Mouse (Mus musculus): ENCODE measurements at regions not wholly inside any gene's neighbourhood (a gene's known extent, or its start where the extent isn't known, plus 50 kb on each side); places are given as distances from the start of the nearest gene placed in this dataset.

GRCm38 (mm10) chr6:100923070-100923469 is 89.6 kb downstream of the Ppp4r2 start:
- 0 out of 2 replicates have a peak overlapping the region, but pooled peaks have one; percentile 16 for H3K4me2 ChIP-seq (replicated peaks)
- H3K27me3 ChIP-seq: peaks cover 50% of the 10 kb centered on the region
- H3K27ac ChIP-seq: no peak overlapping the region
- ATAC-seq (ENCODE audit: low FRiP score, low read depth): no peak
- WGBS: 37% methylated on average over 7 of the region's 7 CpGs
- H3K9ac ChIP-seq: no peak overlapping the region
- peaks cover 40% of the 10 kb centered on the region for H3K4me1 ChIP-seq
- no peak overlapping the region for H3K4me3 ChIP-seq
- H3K36me3 ChIP-seq: no peaks in the 10 kb centered on the region
- no peaks in the 10 kb centered on the region for H3K9me3 ChIP-seq

DNA sequence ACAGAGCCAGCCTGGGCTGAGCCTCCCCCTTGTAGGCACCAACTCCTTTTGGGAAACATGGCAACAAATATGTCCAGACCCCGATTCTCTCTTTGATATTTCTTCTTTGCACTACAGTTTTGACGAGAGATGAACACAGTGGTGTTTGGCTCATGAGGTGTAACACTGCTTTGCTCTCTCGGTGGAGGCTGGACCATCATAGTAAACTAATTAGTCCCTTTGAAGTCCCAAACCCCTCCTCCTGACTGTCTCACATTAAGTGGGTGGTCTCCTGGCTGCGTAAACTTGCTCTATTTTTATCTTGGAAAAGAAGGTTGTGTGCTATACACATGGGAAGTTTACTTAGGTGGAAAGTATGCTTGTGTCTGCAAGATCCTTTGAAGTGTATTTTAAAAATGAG is 90.3 kb downstream of the Ppp4r2 start:
- no peak overlapping the region for H3K27ac ChIP-seq
- H3K36me3 ChIP-seq: no peaks in the 10 kb centered on the region
- no peak overlapping the region for H3K4me3 ChIP-seq
- 0 out of 2 replicates have a peak overlapping the region, but pooled peaks have one; percentile 16 for H3K4me2 ChIP-seq (replicated peaks)
- H3K9me3 ChIP-seq: no peaks in the 10 kb centered on the region
- 22% methylated on average over 4 of the region's 4 CpGs for WGBS
- H3K4me1 ChIP-seq: peaks cover 44% of the 10 kb centered on the region
- H3K9ac ChIP-seq: no peak overlapping the region
- no peak for ATAC-seq (ENCODE audit: low FRiP score, low read depth)
- peaks cover 50% of the 10 kb centered on the region for H3K27me3 ChIP-seq

- Histone ChIP-seq H3K9me3 (no peaks in the 10 kb centered on the region), H3K4me2 (replicated peaks) (peak overlapping the region; percentile 30), H3K27ac (peak overlapping the region; percentile 74), H3K36me3 (no peaks in the 10 kb centered on the region), H3K4me1 (peaks cover 55% of the 10 kb centered on the region), H3K27me3 (peaks cover 32% of the 10 kb centered on the region), H3K9ac (no peak overlapping the region), H3K4me3 (no peak overlapping the region)
- WGBS: 36% methylated on average over 16 of the region's 16 CpGs
- peak; percentile 9; the same call in 1 of the 2 replicates for ATAC-seq (ENCODE audit: low FRiP score, low read depth)
These were observed 95.7 kb downstream of the Ppp4r2 start for GRCm38 (mm10) chr6:100928791-100929758.

DNA sequence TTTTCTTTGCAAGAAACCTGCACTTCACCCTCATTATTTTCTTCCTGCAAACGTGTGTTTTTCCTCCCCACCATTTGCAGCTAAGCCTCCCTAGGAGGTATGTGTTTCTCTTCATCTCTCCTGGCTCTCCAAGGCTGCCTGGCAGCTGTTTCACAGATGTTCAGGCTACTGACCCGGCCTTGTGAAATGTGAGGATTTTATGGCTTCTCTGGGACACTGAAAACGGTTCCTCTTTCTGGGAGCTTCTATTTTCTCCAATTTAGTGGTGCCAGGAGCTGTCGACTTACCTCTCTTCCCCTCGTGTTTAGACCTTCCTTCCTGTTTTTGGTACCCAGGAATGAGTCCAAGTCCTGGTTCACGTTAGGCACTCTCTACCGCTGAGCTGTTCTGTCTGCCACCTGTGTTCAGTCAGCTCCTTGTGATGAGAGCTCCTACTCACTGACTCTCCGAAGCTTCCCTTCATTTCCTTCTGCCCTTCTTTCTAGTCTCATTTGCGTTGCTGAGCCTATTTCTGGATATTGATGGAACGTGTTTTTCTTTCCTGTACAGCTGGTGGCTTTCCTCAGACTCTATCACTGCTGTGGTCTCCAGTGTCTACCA is 96.4 kb downstream of the Ppp4r2 start:
- peak overlapping the region; percentile 30 for H3K4me2 ChIP-seq (replicated peaks)
- H3K27ac ChIP-seq: peak overlapping the region; percentile 74; the same call in 1 of the 2 replicates
- no peak overlapping the region for H3K4me3 ChIP-seq
- 2% methylated on average over 10 of the region's 10 CpGs for WGBS
- H3K9me3 ChIP-seq: no peaks in the 10 kb centered on the region
- peaks cover 24% of the 10 kb centered on the region for H3K27me3 ChIP-seq
- ATAC-seq (ENCODE audit: low FRiP score, low read depth): peak; percentile 92
- no peaks in the 10 kb centered on the region for H3K36me3 ChIP-seq
- H3K9ac ChIP-seq: no peak overlapping the region
- H3K4me1 ChIP-seq: peaks cover 55% of the 10 kb centered on the region

DNA sequence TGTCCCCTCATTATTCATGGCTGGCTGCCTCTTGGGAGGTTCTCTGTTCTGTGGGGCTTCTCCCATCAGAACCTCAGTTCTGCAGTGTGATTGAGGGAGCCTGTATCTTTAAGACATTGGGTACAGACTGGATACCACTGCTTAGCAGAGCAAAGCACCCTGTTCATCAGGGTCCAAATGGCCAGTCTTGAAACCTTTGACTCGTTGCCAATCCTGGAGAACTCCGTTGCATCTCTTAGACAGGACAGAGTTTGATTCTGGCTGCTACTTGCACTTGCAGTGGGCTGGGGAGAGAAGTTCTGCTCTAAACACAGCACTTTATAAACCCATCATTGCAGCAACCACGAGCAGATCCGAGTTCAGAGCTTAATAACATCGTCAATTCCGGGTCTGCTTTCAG is 97.3 kb downstream of the Ppp4r2 start:
- peaks cover 48% of the 10 kb centered on the region for H3K4me1 ChIP-seq
- no peak overlapping the region for H3K9ac ChIP-seq
- 50% methylated on average over 6 of the region's 6 CpGs for WGBS
- H3K4me2 ChIP-seq (replicated peaks): peak overlapping the region; percentile 30; the same call in 1 of the 2 replicates
- no peak for ATAC-seq (ENCODE audit: low FRiP score, low read depth)
- H3K36me3 ChIP-seq: no peaks in the 10 kb centered on the region
- H3K9me3 ChIP-seq: no peaks in the 10 kb centered on the region
- no peak overlapping the region for H3K4me3 ChIP-seq
- peaks cover 26% of the 10 kb centered on the region for H3K27me3 ChIP-seq
- H3K27ac ChIP-seq: 0 out of 2 replicates have a peak overlapping the region, but pooled peaks have one; percentile 55

DNA sequence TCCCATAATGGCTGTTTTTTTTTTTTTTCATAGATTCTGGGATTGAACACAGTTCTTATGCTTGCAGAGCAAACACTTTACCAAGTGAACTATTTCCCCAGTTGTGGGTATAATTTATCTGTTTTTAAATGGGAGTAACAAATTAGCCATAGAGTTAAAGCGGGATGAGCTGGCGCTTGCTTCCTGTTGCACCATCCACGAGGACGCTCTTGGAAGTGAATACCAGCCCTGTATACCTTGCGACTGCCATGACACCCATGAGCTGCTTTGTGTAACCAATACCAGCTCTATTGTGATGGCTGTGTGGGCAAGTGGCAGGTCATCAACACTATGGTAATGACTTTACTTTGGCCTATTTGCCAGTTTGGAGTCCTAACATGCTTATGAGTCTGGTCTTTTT is 101.0 kb downstream of the Ppp4r2 start:
- Histone ChIP-seq H3K27me3 (peaks cover 21% of the 10 kb centered on the region), H3K36me3 (no peaks in the 10 kb centered on the region), H3K27ac (no peak overlapping the region), H3K9me3 (no peaks in the 10 kb centered on the region), H3K4me1 (peaks cover 25% of the 10 kb centered on the region), H3K4me2 (replicated peaks) (no peak overlapping the region), H3K4me3 (no peak overlapping the region), H3K9ac (no peak overlapping the region)
- no peak for ATAC-seq (ENCODE audit: low FRiP score, low read depth)
- 92% methylated on average over 5 of the region's 5 CpGs for WGBS

DNA sequence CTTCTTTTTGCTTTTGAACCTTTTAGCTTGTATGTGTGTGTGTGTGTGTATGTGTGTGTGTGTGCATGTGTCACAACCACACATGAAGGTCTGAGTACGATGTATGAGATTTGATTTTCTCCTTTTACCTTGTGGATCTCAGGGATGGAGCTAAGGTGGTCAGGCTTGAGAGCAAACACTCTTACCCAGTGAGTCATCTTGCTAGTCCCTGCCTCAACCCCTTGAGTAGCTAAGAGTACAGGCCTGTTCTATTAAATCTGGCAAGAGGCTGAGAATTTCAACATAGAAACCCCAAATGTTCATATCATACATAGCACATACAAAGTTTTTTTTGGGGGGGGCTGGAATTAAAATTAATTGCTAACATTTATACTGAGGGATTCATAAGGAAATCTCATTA is 104.4 kb downstream of the Ppp4r2 start:
- Histone ChIP-seq H3K27me3 (peaks cover 17% of the 10 kb centered on the region; the same call in 1 of the 2 replicates), H3K36me3 (no peaks in the 10 kb centered on the region), H3K4me2 (replicated peaks) (no peak overlapping the region), H3K4me3 (no peak overlapping the region), H3K9me3 (no peaks in the 10 kb centered on the region), H3K9ac (no peak overlapping the region), H3K4me1 (peaks cover 7% of the 10 kb centered on the region; the same call in 1 of the 2 replicates), H3K27ac (no peak overlapping the region)
- no peak for ATAC-seq (ENCODE audit: low FRiP score, low read depth)
- WGBS: 91% methylated on average over 1 of the region's 1 CpGs

GRCm38 (mm10) chr6:100938376-100938775 is 105.0 kb downstream of the Ppp4r2 start:
- Histone ChIP-seq H3K4me3 (no peak overlapping the region), H3K4me1 (peaks cover 7% of the 10 kb centered on the region; the same call in 1 of the 2 replicates), H3K9ac (no peak overlapping the region), H3K36me3 (no peaks in the 10 kb centered on the region), H3K27ac (no peak overlapping the region), H3K9me3 (no peaks in the 10 kb centered on the region), H3K4me2 (replicated peaks) (no peak overlapping the region), H3K27me3 (peaks cover 13% of the 10 kb centered on the region; the same call in 1 of the 2 replicates)
- WGBS: 84% methylated on average over 11 of the region's 11 CpGs
- no peak; the same call in 1 of the 2 replicates for ATAC-seq (ENCODE audit: low FRiP score, low read depth)

DNA sequence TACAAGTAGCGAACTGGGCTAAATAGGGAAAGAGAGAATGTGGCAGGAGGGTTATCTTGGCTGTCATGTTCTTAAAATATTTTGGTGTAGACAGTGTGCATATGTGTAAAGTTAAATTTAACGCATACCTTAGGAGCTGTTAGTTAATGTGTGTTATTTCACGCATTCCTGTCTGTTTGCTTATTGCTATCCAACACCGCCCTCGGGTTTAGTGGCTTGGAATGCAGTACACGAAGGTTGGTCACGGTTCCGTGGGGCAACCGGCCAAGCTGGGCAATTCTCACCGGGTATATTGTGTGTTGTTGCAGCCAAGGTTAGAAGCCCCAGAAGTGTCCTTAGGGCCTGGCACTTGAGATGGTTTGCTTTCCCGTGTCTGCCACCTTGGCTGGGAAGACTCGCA is 105.6 kb downstream of the Ppp4r2 start:
- Histone ChIP-seq H3K9ac (no peak overlapping the region), H3K36me3 (no peaks in the 10 kb centered on the region), H3K9me3 (no peaks in the 10 kb centered on the region), H3K27me3 (0 out of 2 replicates have a peak, but pooled peaks cover 11% of the 10 kb centered on the region), H3K27ac (no peak overlapping the region), H3K4me3 (no peak overlapping the region), H3K4me2 (replicated peaks) (no peak overlapping the region), H3K4me1 (peaks cover 7% of the 10 kb centered on the region; the same call in 1 of the 2 replicates)
- peak; percentile 79 for ATAC-seq (ENCODE audit: low FRiP score, low read depth)
- WGBS: 64% methylated on average over 12 of the region's 12 CpGs

GRCm38 (mm10) chr6:100939766-100940165 is 106.3 kb downstream of the Ppp4r2 start:
- WGBS: 82% methylated on average over 5 of the region's 5 CpGs

GRCm38 (mm10) chr6:100941686-100942085 is 108.3 kb downstream of the Ppp4r2 start:
- Histone ChIP-seq H3K36me3 (no peaks in the 10 kb centered on the region), H3K4me3 (no peak overlapping the region), H3K9ac (no peak overlapping the region), H3K9me3 (no peaks in the 10 kb centered on the region), H3K4me1 (peaks cover 14% of the 10 kb centered on the region), H3K27ac (no peak overlapping the region), H3K4me2 (replicated peaks) (no peak overlapping the region), H3K27me3 (no peaks in the 10 kb centered on the region)
- WGBS: 83% methylated on average over 2 of the region's 2 CpGs
- no peak for ATAC-seq (ENCODE audit: low FRiP score, low read depth)

More at GRCm38 (mm10) chr6:100939766-100940165, 106.3 kb downstream of the Ppp4r2 start:
- Histone ChIP-seq H3K27me3 (0 out of 2 replicates have a peak, but pooled peaks cover 11% of the 10 kb centered on the region), H3K4me3 (no peak overlapping the region), H3K9me3 (no peaks in the 10 kb centered on the region), H3K4me2 (replicated peaks) (no peak overlapping the region), H3K36me3 (no peaks in the 10 kb centered on the region), H3K4me1 (peaks cover 7% of the 10 kb centered on the region; the same call in 1 of the 2 replicates), H3K9ac (no peak overlapping the region), H3K27ac (no peak overlapping the region)
- no peak for ATAC-seq (ENCODE audit: low FRiP score, low read depth)

GRCm38 (mm10) chr6:100942956-100943355 is 109.5 kb downstream of the Ppp4r2 start:
- 84% methylated on average over 6 of the region's 6 CpGs for WGBS
- no peak for ATAC-seq (ENCODE audit: low FRiP score, low read depth)
- no peaks in the 10 kb centered on the region for H3K9me3 ChIP-seq
- H3K4me2 ChIP-seq (replicated peaks): no peak overlapping the region
- peaks cover 16% of the 10 kb centered on the region for H3K4me1 ChIP-seq
- no peak overlapping the region for H3K4me3 ChIP-seq
- no peak overlapping the region for H3K27ac ChIP-seq
- H3K9ac ChIP-seq: no peak overlapping the region
- no peaks in the 10 kb centered on the region for H3K36me3 ChIP-seq
- H3K27me3 ChIP-seq: peaks cover 3% of the 10 kb centered on the region; the same call in 1 of the 2 replicates
